Mouse (Mus musculus) left cerebral cortex, adult 18-20 months (tissue): ENCODE results near the gene Olfr826. TPM values are rescaled to one million over a fixed set of nuclear protein-coding genes. Genes with fewer than 3 reads are reported as not detected.
"Not testable (repeated sequence)": the region's sequence is repeated elsewhere in the genome, so short reads cannot be mapped to it uniquely, and the experiment has no call there.

Experiments
- DNase-seq, 2 experiments: peaks; one replicate each; pipeline ENCODE4 v3.0.0; 2021 to 2022; ENCODE audit warnings: low spot score in 2 of 2, mixed read lengths in 1 of 2
- long read RNA-seq, 2 experiments: library from polyadenylated mRNA; stranded (forward); transcript quantifications; one replicate each; pipeline ENCODE4 v2.0.0; 2021
- total RNA-seq, 2 experiments: library from RNA; stranded (reverse); gene quantifications; 2 replicates each; pipeline ENCODE4 v1.2.3; 2021

Olfr826 gene
- not detected for total RNA-seq
- long read RNA-seq, experiment 1: 0 reads
- long read RNA-seq, experiment 2: 0 reads

DNA sequence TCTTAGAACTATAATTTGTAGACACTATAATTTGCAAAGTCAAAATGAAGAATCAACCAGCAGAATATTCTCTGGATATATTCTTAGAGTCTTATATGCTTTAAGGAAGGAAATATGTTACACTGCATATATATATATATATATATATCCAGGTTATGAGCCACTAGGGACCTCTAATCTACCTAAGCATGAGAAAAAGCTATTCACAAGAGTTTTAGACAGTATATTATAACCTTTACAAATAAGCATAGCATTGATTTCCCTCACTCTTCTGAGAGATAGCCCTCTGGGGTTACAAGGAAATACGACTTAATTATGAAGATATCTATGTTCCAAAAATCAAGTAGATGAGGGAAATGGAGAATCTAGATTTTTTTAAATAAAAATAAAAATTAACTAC is at the start of gene Olfr826:
Gene Olfr826, minus strand, starts transcription at position 101 of the 400 bp plus-strand sequence.
- DNase-seq: no peak

GRCm38 (mm10) chr10:130232117-130232516 is 48.1 kb upstream of the Olfr826 start:
- no peak for DNase-seq

- DNase-seq: no peak
Observed at GRCm38 (mm10) chr10:130229584-130229983, 45.6 kb upstream of the Olfr826 start.

- peak; percentile 61 to 64 for DNase-seq
Observed at GRCm38 (mm10) chr10:130228246-130228645, 44.3 kb upstream of the Olfr826 start.

DNA sequence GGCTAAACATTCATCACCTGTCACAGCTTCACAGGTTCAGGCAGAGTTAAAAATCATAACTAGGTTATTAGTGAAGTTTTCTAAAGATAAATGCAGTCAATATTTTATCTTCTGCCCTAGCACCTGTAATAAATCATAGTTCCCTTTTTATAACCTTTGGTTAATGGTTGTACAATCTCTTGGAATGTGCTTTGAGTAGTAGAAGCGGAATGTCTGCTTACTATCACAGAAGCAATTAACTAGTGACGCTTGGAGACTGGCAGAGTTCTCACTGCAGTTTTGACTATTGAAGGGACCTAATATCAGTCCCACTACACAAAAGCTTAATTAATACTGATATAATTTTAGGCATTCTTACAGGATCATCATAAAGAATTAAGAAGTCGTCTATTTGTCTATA is 41.0 kb upstream of the Olfr826 start:
- no peak for DNase-seq

DNA sequence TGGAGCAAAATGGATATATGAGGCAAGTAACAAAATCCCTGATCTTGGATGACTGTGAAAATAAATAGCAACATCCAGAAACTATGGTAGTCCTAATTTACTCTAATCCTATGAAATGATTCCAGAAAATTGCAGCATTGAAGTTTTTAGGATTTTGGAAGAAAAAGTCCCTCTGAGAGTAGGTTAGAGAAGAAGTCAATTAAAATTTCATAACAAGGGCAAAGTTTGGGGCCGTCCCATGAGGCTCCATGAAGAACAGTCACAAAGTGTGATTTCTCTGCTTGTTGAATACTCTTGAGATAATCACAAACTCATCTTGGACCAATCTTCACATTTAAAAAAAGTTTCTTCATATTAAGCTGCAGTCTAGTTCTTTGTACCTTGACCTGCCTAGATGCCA is 30.3 kb upstream of the Olfr826 start, which contains the start of gene Olfr827:
Gene Olfr827, minus strand, starts transcription at position 101 of the 400 bp plus-strand sequence.
- no peak for DNase-seq

GRCm38 (mm10) chr10:130166666-130167065 is 17.3 kb downstream of the Olfr826 start, which contains the start of gene Olfr825:
TSS of gene Olfr825 (minus strand) at chr10:130166766.
- DNase-seq: no peak

- DNase-seq: no peak
Observed at GRCm38 (mm10) chr10:130165196-130165595, 18.8 kb downstream of the Olfr826 start.

GRCm38 (mm10) chr10:130144121-130144520 is 39.9 kb downstream of the Olfr826 start:
- no peak for DNase-seq

DNA sequence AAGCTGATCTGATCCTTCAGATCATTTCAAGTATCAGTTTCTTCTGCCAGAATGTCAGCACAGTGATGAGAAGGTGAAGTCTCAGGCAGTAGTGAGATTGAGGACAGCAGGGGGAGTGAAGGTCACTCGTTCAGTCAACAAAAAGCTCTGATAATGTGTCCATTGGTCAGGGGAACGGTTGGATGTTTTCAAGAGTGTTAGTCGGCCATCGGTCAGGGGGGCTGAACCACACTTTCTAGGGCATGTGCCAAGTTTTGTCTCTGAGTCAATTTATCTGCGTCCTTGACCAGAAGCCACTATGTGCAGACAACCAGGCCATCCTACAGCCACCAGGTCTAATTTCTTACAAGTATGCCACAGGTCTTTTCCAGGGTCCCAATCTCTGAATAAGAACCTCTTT is 41.5 kb downstream of the Olfr826 start:
- DNase-seq: not testable (repeated sequence)

- DNase-seq: no peak
Observed at GRCm38 (mm10) chr10:130134811-130135210, 49.2 kb downstream of the Olfr826 start.

DNA sequence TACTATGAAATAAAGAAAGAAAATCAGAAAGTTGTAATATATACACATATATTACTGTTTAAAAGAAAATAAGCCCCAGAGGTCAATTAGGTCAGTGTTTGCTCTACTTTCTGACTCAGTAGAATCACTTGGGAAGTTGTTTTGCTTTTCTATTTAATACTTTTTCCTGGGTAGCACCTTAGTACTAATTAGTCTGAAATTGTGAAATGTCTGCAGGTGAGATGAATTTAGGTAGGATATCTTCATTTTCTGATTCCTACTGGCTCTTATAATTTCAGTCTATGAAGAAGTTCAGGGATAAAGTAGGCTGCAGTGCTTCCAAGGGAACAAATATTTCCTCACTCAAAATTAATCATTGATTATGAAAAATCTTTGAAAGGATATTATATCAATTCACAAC is 54.1 kb downstream of the Olfr826 start, which contains the start of gene Olfr824:
Gene Olfr824, minus strand, starts transcription at position 101 of the 400 bp plus-strand sequence.
- DNase-seq: not testable (repeated sequence)

Other genes with a start within 250 kb of the Olfr826 start
- not detected for gene Olfr818, start 235.1 kb downstream of the Olfr826 start, total RNA-seq
- gene Olfr819, start 216.9 kb downstream of the Olfr826 start, total RNA-seq: not detected
- gene Olfr247, start 208.0 kb downstream of the Olfr826 start, total RNA-seq: not detected
- gene Gm10310, start 199.1 kb downstream of the Olfr826 start, total RNA-seq: not detected
- gene Olfr820, start 171.6 kb downstream of the Olfr826 start, total RNA-seq: not detected
- not detected for gene Olfr821, start 153.8 kb downstream of the Olfr826 start, total RNA-seq
- gene Olfr822, start 113.0 kb downstream of the Olfr826 start, total RNA-seq: not detected
- not detected for gene Olfr823, start 68.8 kb downstream of the Olfr826 start, total RNA-seq
- gene Olfr824, start 54.2 kb downstream of the Olfr826 start, total RNA-seq: not detected
- not detected for gene Olfr825, start 17.4 kb downstream of the Olfr826 start, total RNA-seq
- gene Olfr827, start 30.2 kb upstream of the Olfr826 start, total RNA-seq: not detected
- gene Neurod4, start 96.1 kb upstream of the Olfr826 start, total RNA-seq: under 1 TPM; 0.14 to 0.19 TPM
- gene Tespa1, start 138.7 kb upstream of the Olfr826 start, total RNA-seq: 1 to 10 TPM; 1.9 to 2.2 TPM
- under 1 TPM; 0.26 to 0.37 TPM for gene Vmn2r84, start 210.1 kb upstream of the Olfr826 start, total RNA-seq
- gene Vmn2r85, start 245.5 kb upstream of the Olfr826 start, total RNA-seq: under 1 TPM; 0.58 to 0.70 TPM